Mouse (Mus musculus): ENCODE measurements around the gene Appbp2.

DNA sequence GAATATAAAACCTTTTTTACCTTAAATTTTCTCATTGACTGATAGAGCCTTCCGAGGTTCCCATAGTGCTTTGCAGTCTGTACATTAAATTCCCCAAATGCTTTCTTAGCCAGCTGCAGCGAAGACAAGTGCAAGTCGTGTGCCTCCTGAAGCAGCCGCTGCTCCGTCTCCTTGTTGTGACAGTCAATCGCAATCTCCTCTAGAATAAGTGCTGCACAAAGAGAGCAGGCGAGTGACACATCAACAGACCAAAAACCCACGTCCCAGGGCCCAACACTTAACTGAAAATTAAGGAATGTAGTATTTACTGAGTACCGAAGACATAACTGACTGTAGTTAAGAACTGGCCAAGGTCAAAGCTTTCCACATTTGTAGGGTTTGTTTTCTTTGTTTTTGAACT, 38.9 kb downstream of the Appbp2 start:
- TF ChIP-seq CTCF (conservative IDR thresholded peaks at IDR 0.05; ENCODE audit: low read length) (no peak), NANOG (IDR thresholded peaks at IDR 0.05; ENCODE audit: borderline replicate concordance, low read length) (no peak), POU5F1 (IDR thresholded peaks at IDR 0.05; ENCODE audit: borderline replicate concordance, low read length) (no peak)

Data from E14TG2a.4 (cell line).